Comparison of ENCODE assay signal across 13 mouse cellular contexts in the genomic region with DNA sequence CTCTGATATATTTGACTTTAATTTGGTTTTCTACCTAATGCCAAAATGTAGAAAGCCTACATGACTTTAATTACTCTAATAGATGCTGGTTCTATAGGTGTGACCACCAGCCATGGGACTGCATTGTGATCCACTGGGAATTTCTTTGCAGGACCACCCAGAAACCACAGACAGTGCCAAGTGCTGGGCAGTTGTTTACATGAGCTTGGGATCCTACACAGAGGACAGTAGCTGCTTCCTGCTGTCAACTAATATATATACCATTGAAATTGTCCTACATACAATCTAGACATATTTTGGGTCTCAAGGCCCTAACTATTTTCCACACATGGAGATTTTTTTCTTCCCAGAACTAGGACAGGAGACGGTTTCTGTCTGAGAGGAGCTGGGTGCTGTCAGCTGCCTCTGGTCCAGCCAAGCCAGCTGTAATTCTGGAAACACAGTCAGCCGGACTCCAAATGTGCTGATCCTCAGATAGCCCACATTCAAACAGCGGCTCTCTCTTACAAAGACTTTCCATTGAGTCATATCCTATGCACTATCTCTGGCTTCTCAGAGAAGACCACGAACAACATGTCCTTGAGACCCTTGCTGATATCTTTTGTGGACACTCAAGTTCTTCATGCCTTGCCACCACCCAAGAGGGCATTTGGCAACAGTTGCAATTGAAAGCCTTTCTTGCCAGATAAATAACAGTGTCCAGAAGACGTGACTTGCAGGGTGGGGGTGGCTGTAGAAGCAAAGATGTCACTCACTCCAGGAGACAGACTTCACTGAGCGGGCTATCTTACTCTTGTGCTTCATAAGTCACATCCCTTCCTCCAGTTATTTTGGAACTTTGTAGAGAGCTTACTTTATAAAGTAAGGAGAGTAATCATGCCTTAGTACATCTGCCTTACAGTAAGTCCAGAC.
DNase-seq lines count a peak whose midpoint lies in the region; ATAC-seq and TF ChIP-seq lines count a peak whose summit lies in the region.
"Had no signal": no experiment of that assay in that cellular context is flagged by ENCODE, and none has a peak within 500 bp of the region (broad histone marks: within the 10 kb centered on the region; RNA-seq: fewer than 3 reads in every experiment).

No protein-coding gene starts in this region.

- TF ChIP-seq CTCF in heart, postnatal 0 days (IDR thresholded peaks at IDR 0.05; ENCODE audit: low read depth): no peak

- no peak for DNase-seq in lung, adult 18-20 months
- DNase-seq in heart, adult 18-20 months: peak; percentile 42 to 76
- DNase-seq in heart, postnatal 0 days (ENCODE audit: low spot score): peak; percentile 49
- peak; percentile 15 for DNase-seq in lung, postnatal 25 days (ENCODE audit: low spot score)
- no peak for DNase-seq in B cell, adult 2 months
- no peak for DNase-seq in cerebellum, postnatal 4 days (ENCODE audit: low spot score in 2 of 2)
- DNase-seq in adrenal gland, adult 8-10 months: no peak
- DNase-seq: adrenal gland, postnatal 10 days; kidney, postnatal 14 days had no signal

- no peak overlapping the region for H3K4me3 ChIP-seq in lung, embryonic 16.5 days (ENCODE audit: low read length)
- H3K4me3 ChIP-seq in heart, postnatal 0 days (ENCODE audit: low read depth, low read length): no peak overlapping the region
- H3K4me3 ChIP-seq: limb, embryonic 13.5 days had no signal

- H3K9me3 ChIP-seq in lung, embryonic 16.5 days (ENCODE audit: control insufficient read depth, low read length): no peaks in the 10 kb centered on the region
- no peaks in the 10 kb centered on the region for H3K9me3 ChIP-seq in heart, postnatal 0 days (replicated peaks; ENCODE audit: control insufficient read depth, low read length)
- H3K9me3 ChIP-seq: limb, embryonic 13.5 days had no signal

- ATAC-seq in lung, embryonic 16.5 days (ENCODE audit: low read depth): peak; percentile 81
- peak; percentile 62 for ATAC-seq in heart, postnatal 0 days (ENCODE audit: insufficient read depth, low read depth)
- ATAC-seq: hindbrain, postnatal 0 days; midbrain, embryonic 16.5 days had no signal

- H3K36me3 ChIP-seq in lung, embryonic 16.5 days (ENCODE audit: control insufficient read depth, insufficient read depth, low read length): no peaks in the 10 kb centered on the region
- no peaks in the 10 kb centered on the region for H3K36me3 ChIP-seq in heart, postnatal 0 days (replicated peaks; ENCODE audit: control insufficient read depth, insufficient read depth, low read length)
- H3K36me3 ChIP-seq: limb, embryonic 13.5 days had no signal

- 0 out of 2 replicates have a peak, but pooled peaks have one; percentile 24 for TF ChIP-seq EP300 in heart, postnatal 0 days (IDR thresholded peaks at IDR 0.05; ENCODE audit: low read depth)

- H3K27ac ChIP-seq in lung, embryonic 16.5 days (ENCODE audit: low read length): no peak overlapping the region
- 0 out of 2 replicates have a peak overlapping the region, but pooled peaks have one; percentile 25 for H3K27ac ChIP-seq in heart, postnatal 0 days (ENCODE audit: low read depth)
- H3K27ac ChIP-seq: hindbrain, postnatal 0 days; limb, embryonic 13.5 days had no signal

- H3K27me3 ChIP-seq in lung, embryonic 16.5 days (ENCODE audit: control insufficient read depth, insufficient read depth, low read depth, low read length): no peaks in the 10 kb centered on the region
- no peaks in the 10 kb centered on the region for H3K27me3 ChIP-seq in heart, postnatal 0 days (ENCODE audit: control insufficient read depth, insufficient read depth, low read length)
- H3K27me3 ChIP-seq: limb, embryonic 13.5 days had no signal

- H3K4me2 ChIP-seq in lung, embryonic 16.5 days (ENCODE audit: low read depth, low read length): no peak overlapping the region
- no peak overlapping the region for H3K4me2 ChIP-seq in heart, postnatal 0 days (ENCODE audit: low read depth, low read length)
- H3K4me2 ChIP-seq: limb, embryonic 13.5 days had no signal

- H3K4me1 ChIP-seq in lung, embryonic 16.5 days (replicated peaks; ENCODE audit: control insufficient read depth, insufficient read depth, low read length): no peaks in the 10 kb centered on the region
- no peaks in the 10 kb centered on the region for H3K4me1 ChIP-seq in heart, postnatal 0 days (ENCODE audit: control insufficient read depth, insufficient read depth)
- H3K4me1 ChIP-seq: limb, embryonic 13.5 days had no signal

- 62% methylated on average over 6 of the region's 6 CpGs for WGBS in lung, embryonic 16.5 days
- 36% methylated on average over 6 of the region's 6 CpGs for WGBS in heart, postnatal 0 days

- no peak overlapping the region for H3K9ac ChIP-seq in lung, embryonic 16.5 days (ENCODE audit: low read length)
- no peak overlapping the region for H3K9ac ChIP-seq in heart, postnatal 0 days (replicated peaks; ENCODE audit: low read depth, low read length)
- H3K9ac ChIP-seq: limb, embryonic 13.5 days had no signal

Comparison
In these comparisons a context has a peak if more than half of its experiments do, and no peak if none do; other contexts are left out.
1. DNase-seq: peak in heart, adult 18-20 months (2 of 2), heart, postnatal 0 days (single experiment) and lung, postnatal 25 days (single experiment); none in lung, adult 18-20 months (0 of 2), B cell, adult 2 months (0 of 2), cerebellum, postnatal 4 days (0 of 2) and adrenal gland, adult 8-10 months (single experiment).